Mouse (Mus musculus): ENCODE measurements around the gene Zdhhc7. TPM values are rescaled to one million over a fixed set of nuclear protein-coding genes. Genes with fewer than 3 reads are reported as not detected.
A peak's percentile ranks its signal among the peaks of the same experiment; 100 is the strongest.

Zdhhc7 gene
- total RNA-seq, 2 experiments from 2014 or later, result 23.9 to 27.6 TPM

- Histone ChIP-seq H3K4me3 (peak overlapping the region; percentile 9; the same call in 1 of the 2 replicates), H3K27ac (peak overlapping the region; percentile 85)
- DNase-seq, result peak; percentile 75
- no peak for TF ChIP-seq CTCF (IDR thresholded peaks at IDR 0.05)
- intact Hi-C loops (cut with DNase I), result no loop called here
These were observed 64.1 kb downstream of the Zdhhc7 start for GRCm38 (mm10) chr8:120037199-120037598.

GRCm38 (mm10) chr8:120036578-120036977 lies 64.7 kb downstream of the Zdhhc7 start:
- no peak for TF ChIP-seq CTCF (IDR thresholded peaks at IDR 0.05)
- Histone ChIP-seq H3K4me3 (no peak overlapping the region), H3K27ac (peak overlapping the region; percentile 85)
- intact Hi-C loops (cut with DNase I), result no loop called here
- DNase-seq, result no peak

GRCm38 (mm10) chr8:120036111-120036510 lies 65.2 kb downstream of the Zdhhc7 start:
- H3K4me3 ChIP-seq, result no peak overlapping the region
- DNase-seq, result peak; percentile 81
- TF ChIP-seq CTCF (IDR thresholded peaks at IDR 0.05), result no peak
- peak overlapping the region; percentile 85 for H3K27ac ChIP-seq
- intact Hi-C loops (cut with DNase I), result no loop called here

GRCm38 (mm10) chr8:120034471-120034870 lies 66.8 kb downstream of the Zdhhc7 start:
- peak; percentile 52 for DNase-seq
- no peak for TF ChIP-seq CTCF (IDR thresholded peaks at IDR 0.05)
- intact Hi-C loops (cut with DNase I), result loop anchor here (5.0 kb wide), 1 partner anchor 33 kb away; no protein-coding TSS in a partner anchor
- Histone ChIP-seq H3K4me3 (no peak overlapping the region), H3K27ac (peak overlapping the region; percentile 85)

- no peak for TF ChIP-seq CTCF (IDR thresholded peaks at IDR 0.05)
- H3K27ac ChIP-seq, result no peak overlapping the region
- no peak for DNase-seq
- H3K4me3 ChIP-seq, result no peak overlapping the region
- intact Hi-C loops (cut with DNase I), result loop anchor here (5.0 kb wide), 1 partner anchor 35 kb away; no protein-coding TSS in a partner anchor
These were observed 68.6 kb downstream of the Zdhhc7 start for GRCm38 (mm10) chr8:120032549-120033208.

Other genes starting within 250 kb of the Zdhhc7 start
- 1 to 10 TPM in 1 of 2 experiments, under 1 TPM in 1; 0.71 to 1.1 TPM for gene Klhl36, start 239.2 kb downstream of the Zdhhc7 start, total RNA-seq (2021)
- 10 to 100 TPM; 56.9 to 73.9 TPM for gene Usp10, start 191.1 kb downstream of the Zdhhc7 start, total RNA-seq (2021)
- gene Gm20388, start 190.6 kb downstream of the Zdhhc7 start, total RNA-seq (2021), result 10 to 100 TPM in 1 of 2 experiments, 1 to 10 TPM in 1; 6.1 to 15.0 TPM
- gene Crispld2, start 109.0 kb downstream of the Zdhhc7 start, total RNA-seq (2021), result 10 to 100 TPM in 1 of 2 experiments, 1 to 10 TPM in 1; 9.5 to 19.6 TPM
- gene 6430548M08Rik, start 12.7 kb upstream of the Zdhhc7 start, total RNA-seq (2021), result 10 to 100 TPM; 26.5 to 30.0 TPM
- gene Fam92b, start 76.0 kb upstream of the Zdhhc7 start, total RNA-seq (2021), result not detected
- gene Gse1, start 127.0 kb upstream of the Zdhhc7 start, total RNA-seq (2021), result 10 to 100 TPM; 26.5 to 37.3 TPM

Data from gastrocnemius, adult 2 months (tissue).